Mouse (Mus musculus) ES-Bruce4 (cell line): ENCODE data around the gene Med16.

Source experiments
- CTCF ChIP-seq: IDR thresholded peaks from one replicate; pipeline ENCODE4 v1.8.1; 2011; ENCODE audit warnings: low read depth, low read length
- EP300 ChIP-seq: IDR thresholded peaks from 2 replicates; pipeline ENCODE4 v1.6.1; 2011; ENCODE audit warnings: low read depth, low read length; ENCODE audit not compliant: insufficient read depth
- POLR2A ChIP-seq: IDR thresholded peaks from one replicate; pipeline ENCODE4 v1.8.1; 2011; ENCODE audit warnings: low read length; ENCODE audit not compliant: insufficient read depth

DNA sequence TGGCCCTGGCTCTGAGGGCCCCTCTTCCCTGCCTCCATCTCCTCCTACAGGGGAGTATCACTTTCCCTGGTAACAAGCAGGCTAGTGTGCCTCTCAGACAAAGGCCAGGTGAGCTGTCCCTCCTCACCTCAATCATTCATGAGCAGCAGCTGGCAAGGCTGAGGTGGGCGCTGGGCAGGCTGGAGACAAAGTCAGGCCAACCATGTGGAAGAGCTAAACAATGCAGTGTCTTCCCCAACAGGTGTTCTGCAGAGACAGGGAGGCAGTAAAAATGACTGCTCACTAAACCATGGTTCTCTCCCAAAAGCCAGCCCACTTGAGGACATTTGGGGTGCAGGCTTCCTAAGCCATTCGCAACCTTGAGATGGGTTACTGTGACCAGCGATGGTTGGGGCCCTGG is 57.1 kb downstream of the Med16 start:
- TF ChIP-seq CTCF (no peak), EP300 (no peak), POLR2A (no peak)
